Mouse (Mus musculus) heart, adult 2 months (tissue): ENCODE results near the gene Mthfsd. TPM values are rescaled to one million over a fixed set of nuclear protein-coding genes. Genes with fewer than 3 reads are reported as not detected.
"Not testable (repeated sequence)": the region's sequence is repeated elsewhere in the genome, so short reads cannot be mapped to it uniquely, and the experiment has no call there.

Source experiments
- DNase-seq, 2 experiments: peaks; one replicate each; pipeline ENCODE4 v3.0.0; 2021
- H3K27ac ChIP-seq: fragments of 200-600 bp; 2 replicates; pipeline ENCODE4 v1.8.1; 2022
- H3K27me3 ChIP-seq: fragments of 200-500 bp; 2 replicates; pipeline ENCODE4 v1.6.1; 2012; ENCODE audit warnings: mild to moderate bottlenecking, low read length, inconsistent platforms, mixed read lengths; ENCODE audit not compliant: control insufficient read depth, insufficient read depth
- H3K36me3 ChIP-seq: fragments of 200-500 bp; 2 replicates; pipeline ENCODE4 v1.6.1; 2012; ENCODE audit warnings: low read length, inconsistent platforms; ENCODE audit not compliant: control insufficient read depth, insufficient read depth
- H3K4me1 ChIP-seq: fragments of 200-500 bp; 2 replicates; pipeline ENCODE4 v1.6.1; 2011; ENCODE audit warnings: low read length; ENCODE audit not compliant: control insufficient read depth, insufficient read depth
- H3K4me3 ChIP-seq: fragments of 200-600 bp; 2 replicates; pipeline ENCODE4 v1.8.1; 2022
- H3K79me2 ChIP-seq: fragments of 200-500 bp; replicated peaks from 2 replicates; pipeline ENCODE4 v1.6.1; 2012; ENCODE audit warnings: mild to moderate bottlenecking, inconsistent platforms, low read length, moderate library complexity, mixed read lengths; ENCODE audit not compliant: control insufficient read depth, insufficient read depth
- H3K9ac ChIP-seq: fragments of 200-500 bp; 2 replicates; pipeline ENCODE4 v1.6.1; 2012; ENCODE audit warnings: low read depth, mild to moderate bottlenecking, control low read depth, inconsistent platforms, low read length, mixed read lengths
- CTCF ChIP-seq: fragments of 200-600 bp; IDR thresholded peaks from 2 replicates; pipeline ENCODE4 v1.8.1; 2022; ENCODE audit warnings: antibody characterized with exemption, mild to moderate bottlenecking, moderate library complexity
- EP300 ChIP-seq: fragments of 200-500 bp; IDR thresholded peaks from 2 replicates; pipeline ENCODE4 v1.6.1; 2011; ENCODE audit warnings: low read depth, low read length, control low read depth; ENCODE audit not compliant: insufficient read depth
- POLR2A ChIP-seq: fragments of 200-500 bp; IDR thresholded peaks from 2 replicates; pipeline ENCODE4 v1.6.1; 2011; ENCODE audit warnings: mild to moderate bottlenecking, low read depth, low read length, control low read depth; ENCODE audit not compliant: insufficient read depth
- WGBS: fragments of 180-500 bp; shearing (Covaris S2); methylation state at CpG from one replicate; pipeline ENCODE4 v1.1.7; 2018; 5-methylcytosine and 5-hydroxymethylcytosine counted together
- intact Hi-C: fragments of 180-260 bp; cut with DNase I; formaldehyde crosslinking; loops from one replicate; pipeline ENCODE4 v1.15.1; 2025
- long read RNA-seq: library from polyadenylated mRNA; stranded (forward); transcript quantifications from one replicate; pipeline ENCODE4 v2.0.0, GENCODE M21; 2021
- polyA plus RNA-seq: library from polyadenylated mRNA; depleted of rRNA; stranded (reverse); fragments of >200 nt; gene quantifications from 2 replicates; pipeline ENCODE4 v1.2.3, GENCODE M21; 2012; rRNA removed
- total RNA-seq, 2 experiments: library from RNA; stranded (reverse); gene quantifications; 2 replicates each; pipeline ENCODE4 v1.2.3; 2021

Mthfsd gene
- 10 to 100 TPM; 12.8 to 13.5 TPM for total RNA-seq
- 26.4 and 27.7 TPM in 2 replicates for polyA plus RNA-seq
- long read RNA-seq, partial matches to known transcripts: 0 of 6 reads
- long read RNA-seq, other reads (novel, unspliced or antisense): 5 of 6 reads

DNA sequence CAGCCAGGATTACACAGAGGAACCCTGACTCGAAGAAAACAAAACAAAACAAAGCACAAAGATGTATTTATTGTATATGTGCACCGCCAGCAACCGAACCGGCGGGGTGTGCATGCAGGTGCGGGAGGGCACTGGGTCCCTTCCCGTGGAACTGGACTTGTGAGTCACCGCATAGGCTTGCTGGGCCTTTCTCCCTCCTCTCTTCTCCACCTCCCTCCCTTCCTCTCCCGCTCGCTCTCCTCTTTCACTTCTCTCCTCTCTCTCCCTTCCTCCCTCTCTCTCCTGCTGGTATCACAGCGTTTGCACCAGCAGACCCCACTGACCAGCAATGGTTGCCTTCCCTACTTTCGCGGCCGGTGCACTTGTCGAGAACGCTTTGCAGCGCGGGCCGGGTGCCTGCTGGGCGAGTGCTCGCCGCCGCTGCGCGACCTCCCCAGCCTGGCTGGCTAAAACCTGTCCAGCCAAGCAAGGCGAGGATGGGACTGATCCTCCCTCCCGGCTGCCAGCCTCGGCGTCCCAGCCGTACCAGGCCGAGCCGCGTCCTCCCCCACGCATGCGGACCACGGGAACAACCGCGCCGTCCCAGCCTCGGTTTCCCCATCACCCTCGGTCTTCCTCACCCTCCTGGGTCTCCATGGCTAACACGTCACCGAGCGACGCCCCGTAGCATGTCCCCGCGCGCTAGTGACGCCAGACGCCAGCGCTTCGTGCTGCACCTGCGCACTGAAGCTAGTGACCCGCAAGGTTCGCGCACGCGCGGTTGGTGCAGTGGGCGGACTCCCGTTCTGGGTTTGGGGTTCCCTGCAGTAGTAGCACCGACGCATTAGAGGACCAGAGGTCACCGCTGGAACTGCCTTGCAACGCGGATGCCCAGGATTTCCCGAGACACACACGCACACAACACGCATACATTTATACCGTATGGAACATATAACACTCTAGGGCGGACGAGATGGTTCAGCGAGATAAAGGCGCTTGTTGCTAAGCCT is at the start of gene Mthfsd:
TSS of gene Mthfsd (minus strand) at position 725 of the 989 bp plus-strand sequence.
- Histone ChIP-seq H3K4me1 (no peaks in the 10 kb centered on the region), H3K27me3 (no peaks in the 10 kb centered on the region), H3K36me3 (no peaks in the 10 kb centered on the region), H3K4me3 (peak within 1 kb of the TSS; percentile 97), H3K27ac (peak within 1 kb of the TSS; percentile 86), H3K9ac (peak within 1 kb of the TSS; percentile 88), H3K79me2 (no peaks in the 10 kb centered on the region)
- TF ChIP-seq CTCF: peak; percentile 29
- peak; percentile 99 for TF ChIP-seq POLR2A
- peak; percentile 43; the same call in 1 of the 2 replicates for TF ChIP-seq EP300
- 1% methylated on average over 75 of the region's 75 CpGs for WGBS
- intact Hi-C loops: no loop called here
- peak; percentile 99 for DNase-seq

DNA sequence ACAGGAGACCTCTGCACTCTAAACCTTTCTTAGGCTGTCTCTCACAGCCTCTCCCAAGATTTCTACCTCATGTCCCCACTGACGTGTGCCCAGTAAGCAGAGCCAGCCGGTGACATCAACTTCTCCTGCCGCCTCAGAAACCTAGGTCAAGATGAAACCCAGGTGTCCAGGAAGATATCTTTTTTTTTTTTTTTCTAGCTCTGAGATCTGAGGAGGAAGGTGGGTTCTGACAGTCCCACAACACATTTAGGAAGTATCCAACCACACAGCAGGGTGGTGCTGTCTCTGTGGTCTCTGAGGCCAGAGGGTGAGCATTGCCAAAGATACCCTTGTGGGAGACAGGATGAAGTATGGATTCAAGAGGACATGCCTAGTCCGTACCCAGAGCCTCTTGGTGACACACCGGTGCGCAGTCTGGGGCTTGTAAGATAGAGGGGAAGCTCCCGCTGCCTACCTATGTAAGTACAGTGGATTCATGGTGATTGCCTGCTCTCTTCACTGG is 48.8 kb upstream of the Mthfsd start:
- intact Hi-C loops: no loop called here
- WGBS: 87% methylated on average over 7 of the region's 7 CpGs

DNA sequence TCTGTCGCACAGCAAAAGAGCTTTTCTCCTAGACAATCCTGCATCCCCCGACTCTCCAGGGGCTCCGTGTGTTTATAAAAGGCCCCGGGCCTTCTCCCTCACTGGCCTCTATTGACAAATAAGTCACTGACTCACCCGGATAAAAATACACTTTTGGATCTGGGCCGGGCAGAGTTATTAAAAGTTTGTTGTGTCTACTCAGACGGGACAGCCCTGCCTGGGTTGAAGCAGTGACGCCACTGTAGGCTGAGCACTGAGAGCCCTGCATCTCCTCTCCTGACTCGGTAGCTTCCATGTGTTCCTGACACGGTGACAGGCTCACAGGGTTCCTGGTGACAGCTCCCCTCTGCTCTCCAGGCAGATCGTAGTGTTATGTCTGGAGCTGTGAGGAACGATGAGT is 44.2 kb upstream of the Mthfsd start:
- intact Hi-C loops: no loop called here
- DNase-seq: peak; percentile 67 to 74
- Histone ChIP-seq H3K27ac (peak overlapping the region; percentile 49; the same call in 1 of the 2 replicates), H3K79me2 (no peaks in the 10 kb centered on the region), H3K9ac (no peak overlapping the region), H3K27me3 (no peaks in the 10 kb centered on the region; the same call in 1 of the 2 replicates), H3K36me3 (no peaks in the 10 kb centered on the region), H3K4me1 (peaks cover 3% of the 10 kb centered on the region), H3K4me3 (no peak overlapping the region)
- 23% methylated on average over 12 of the region's 12 CpGs for WGBS
- no peak for TF ChIP-seq POLR2A

More for the DNA sequence above, 48.8 kb upstream of the Mthfsd start:
- no peak for DNase-seq
- H3K4me1 ChIP-seq: peaks cover 2% of the 10 kb centered on the region
- H3K4me3 ChIP-seq: no peak overlapping the region
- TF ChIP-seq EP300: no peak
- no peak for TF ChIP-seq POLR2A
- no peak for TF ChIP-seq CTCF
- no peak overlapping the region for H3K9ac ChIP-seq
- H3K36me3 ChIP-seq: no peaks in the 10 kb centered on the region
- H3K79me2 ChIP-seq: no peaks in the 10 kb centered on the region
- no peak overlapping the region for H3K27ac ChIP-seq
- no peaks in the 10 kb centered on the region; the same call in 1 of the 2 replicates for H3K27me3 ChIP-seq

DNA sequence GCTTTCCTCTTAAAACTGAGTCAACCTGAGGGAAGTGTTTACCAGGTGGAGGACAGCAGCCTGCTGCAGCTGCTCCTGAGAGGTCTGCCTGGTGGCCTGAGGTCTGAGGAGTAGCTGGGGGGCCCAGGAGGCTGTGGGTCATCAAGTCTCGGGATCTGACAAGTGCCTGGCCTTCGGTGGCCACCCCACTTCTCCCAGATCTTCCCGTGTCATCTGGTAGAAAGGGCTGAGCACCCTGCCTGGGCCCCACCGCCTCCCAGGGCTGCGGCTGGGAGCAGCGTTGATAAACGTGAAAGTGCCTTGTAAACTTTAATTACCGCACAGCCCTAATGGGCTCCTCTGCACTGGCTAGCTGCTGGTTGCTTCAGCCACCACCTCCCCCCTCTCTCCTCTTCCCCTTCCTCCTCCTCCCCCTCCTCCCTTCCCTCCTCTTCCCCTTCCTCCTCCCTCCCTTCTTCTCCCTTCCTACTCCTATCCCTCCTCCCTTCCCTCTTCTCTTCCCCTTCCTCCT is 40.4 kb upstream of the Mthfsd start:
- TF ChIP-seq EP300: no peak
- Histone ChIP-seq H3K4me3 (no peak overlapping the region), H3K27me3 (no peaks in the 10 kb centered on the region), H3K79me2 (no peaks in the 10 kb centered on the region), H3K4me1 (peaks cover 3% of the 10 kb centered on the region), H3K9ac (no peak overlapping the region), H3K36me3 (no peaks in the 10 kb centered on the region), H3K27ac (no peak overlapping the region)
- intact Hi-C loops: no loop called here
- DNase-seq: no peak
- whole genome bisulfite sequencing: 50% methylated on average over 8 of the region's 8 CpGs

DNA sequence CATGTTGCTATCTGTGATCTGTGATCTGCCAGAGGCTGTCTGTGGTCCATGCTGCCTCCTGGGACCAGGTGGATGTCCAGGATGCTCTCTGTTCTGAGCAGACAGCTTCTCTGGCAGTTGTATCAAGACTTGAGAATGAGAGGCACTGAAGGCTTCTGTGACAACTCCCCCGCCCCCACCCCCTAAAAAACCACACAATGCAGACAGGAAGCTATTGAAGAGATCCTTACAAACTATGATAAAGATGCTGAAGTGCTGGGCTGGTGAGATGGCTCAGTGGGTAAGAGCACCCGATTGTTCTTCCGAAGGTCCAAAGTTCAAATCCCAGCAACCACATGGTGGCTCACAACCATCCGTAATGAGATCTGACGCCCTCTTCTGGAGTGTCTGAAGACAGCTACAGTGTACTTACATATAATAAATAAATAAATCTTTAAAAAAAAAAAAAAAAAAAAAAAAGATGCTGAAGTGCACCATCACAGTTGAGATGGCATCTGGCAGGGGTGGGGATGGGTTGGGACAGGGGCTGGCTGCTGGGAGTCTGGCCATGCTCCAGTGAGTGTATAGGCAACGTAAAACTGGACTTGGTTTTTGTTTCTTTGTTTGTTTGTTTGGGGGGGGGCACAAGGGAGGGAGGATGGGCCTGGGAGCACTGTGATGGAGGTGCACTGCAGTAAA is 37.4 kb upstream of the Mthfsd start:
- H3K27ac ChIP-seq, intact Hi-C loops, H3K9ac ChIP-seq, H3K4me3 ChIP-seq, H3K36me3 ChIP-seq, H3K27me3 ChIP-seq, DNase-seq, H3K4me1 ChIP-seq, H3K79me2 ChIP-seq: not testable (repeated sequence)
- 56% methylated on average over 5 of the region's 6 CpGs for whole genome bisulfite sequencing
